Mouse (Mus musculus): ENCODE measurements around the gene Cbx1. TPM values are rescaled to one million over a fixed set of nuclear protein-coding genes. Genes with fewer than 3 reads are reported as not detected.

Gene Cbx1
- polyA plus RNA-seq, 2 experiments from 2014 or later: 56.8 to 60.2 TPM

GRCm38 (mm10) chr11:96816494-96816893 is 27.6 kb downstream of the Cbx1 start:
- ATAC-seq: no peak

- ATAC-seq: no peak
These were observed 28.1 kb downstream of the Cbx1 start for GRCm38 (mm10) chr11:96816979-96817378.

GRCm38 (mm10) chr11:96818128-96818710 is 29.3 kb downstream of the Cbx1 start:
- no peak for ATAC-seq

- no peak for ATAC-seq
These were observed 33.0 kb downstream of the Cbx1 start for GRCm38 (mm10) chr11:96821956-96822355.

GRCm38 (mm10) chr11:96822675-96823470 is 33.9 kb downstream of the Cbx1 start:
- no peak for ATAC-seq

- no peak for ATAC-seq
These were observed 34.5 kb downstream of the Cbx1 start for GRCm38 (mm10) chr11:96823471-96823837.

GRCm38 (mm10) chr11:96823880-96824782 is 35.2 kb downstream of the Cbx1 start:
- ATAC-seq: peak; percentile 97

- ATAC-seq: no peak
These were observed 36.0 kb downstream of the Cbx1 start for GRCm38 (mm10) chr11:96824783-96825495.

GRCm38 (mm10) chr11:96826481-96826880 is 37.6 kb downstream of the Cbx1 start:
- no peak for ATAC-seq

GRCm38 (mm10) chr11:96827062-96827581 is 38.2 kb downstream of the Cbx1 start:
- ATAC-seq: no peak

GRCm38 (mm10) chr11:96827917-96828316 is 39.0 kb downstream of the Cbx1 start:
- ATAC-seq: no peak

- no peak for ATAC-seq
These were observed 40.0 kb downstream of the Cbx1 start for GRCm38 (mm10) chr11:96828881-96829280.

- ATAC-seq: no peak
These were observed 40.5 kb downstream of the Cbx1 start for GRCm38 (mm10) chr11:96829403-96829812.

- peak; percentile 98 for ATAC-seq
These were observed 41.0 kb downstream of the Cbx1 start, which contains the start of gene Nfe2l1 for GRCm38 (mm10) chr11:96829813-96830538. Nfe2l1 (minus strand) TSS chr11:96829968.

GRCm38 (mm10) chr11:96830539-96831216 is 41.8 kb downstream of the Cbx1 start:
- ATAC-seq: no peak

GRCm38 (mm10) chr11:96831516-96831915 is 42.6 kb downstream of the Cbx1 start:
- no peak for ATAC-seq

GRCm38 (mm10) chr11:96832541-96832940 is 43.6 kb downstream of the Cbx1 start:
- ATAC-seq: no peak

GRCm38 (mm10) chr11:96832973-96833372 is 44.0 kb downstream of the Cbx1 start:
- no peak for ATAC-seq

- ATAC-seq: no peak
These were observed 45.2 kb downstream of the Cbx1 start for GRCm38 (mm10) chr11:96834127-96834526.

- no peak for ATAC-seq
These were observed 48.4 kb downstream of the Cbx1 start for GRCm38 (mm10) chr11:96837298-96837697.

- no peak for ATAC-seq
These were observed 49.4 kb downstream of the Cbx1 start for GRCm38 (mm10) chr11:96838341-96838740.
